Mouse (Mus musculus): Measurements from ENCODE around the gene Zdhhc7. TPM values are rescaled to one million over a fixed set of nuclear protein-coding genes. Genes with fewer than 3 reads are reported as not detected.

Gene Zdhhc7
- polyA plus RNA-seq, 1 experiment from 2014 or later = 30.3 TPM

- H3K4me3 ChIP-seq (replicated peaks; ENCODE audit: low read depth, low read length) = no peak overlapping the region
- 67% methylated on average over 9 of the region's 9 CpGs for WGBS
- no peak overlapping the region for H3K9ac ChIP-seq (ENCODE audit: low read depth, low read length)
- peak; percentile 19 for DNase-seq (ENCODE audit: low spot score)
- H3K9me3 ChIP-seq (replicated peaks; ENCODE audit: low read length) = no peaks in the 10 kb centered on the region
- no peaks in the 10 kb centered on the region for H3K36me3 ChIP-seq (ENCODE audit: insufficient read depth, low read length)
- ATAC-seq (replicated peaks; ENCODE audit: low FRiP score, low read depth) = no peak
- no peaks in the 10 kb centered on the region for H3K27me3 ChIP-seq (ENCODE audit: insufficient read depth, low read length)
- H3K27ac ChIP-seq = peak overlapping the region; percentile 42; the same call in 1 of the 2 replicates
- peaks cover 4% of the 10 kb centered on the region; the same call in 1 of the 2 replicates for H3K4me1 ChIP-seq (replicated peaks; ENCODE audit: insufficient read depth, low read length)
- TF ChIP-seq CTCF (IDR thresholded peaks at IDR 0.05; ENCODE audit: low read depth) = no peak
- no peak overlapping the region for H3K4me2 ChIP-seq (ENCODE audit: low read length)
These were observed 29.0 kb downstream of the Zdhhc7 start for GRCm38 (mm10) chr8:120072259-120072658.

DNA sequence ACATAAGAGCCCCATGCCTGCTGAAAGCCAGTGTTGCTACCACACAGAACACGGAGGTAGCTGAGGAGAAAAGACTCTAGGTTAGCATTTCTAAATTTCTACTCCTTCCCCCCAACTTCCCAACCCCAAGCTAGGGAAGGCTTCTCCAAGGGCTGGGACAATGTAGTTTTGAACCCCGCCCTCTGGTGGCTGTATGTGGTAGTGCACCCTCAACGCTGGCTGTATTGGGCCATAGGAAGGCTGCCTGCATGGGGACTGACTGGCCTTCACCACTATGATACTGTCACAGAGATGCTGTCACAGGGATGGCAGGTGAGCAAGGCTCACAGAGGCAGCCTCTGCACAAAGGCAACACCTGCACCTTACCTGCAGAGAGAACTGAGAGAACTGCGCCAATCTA lies 29.6 kb downstream of the Zdhhc7 start:
- TF ChIP-seq CTCF (IDR thresholded peaks at IDR 0.05; ENCODE audit: low read depth) = peak; percentile 95
- H3K27ac ChIP-seq = no peak overlapping the region
- WGBS = 21% methylated on average over 4 of the region's 4 CpGs

GRCm38 (mm10) chr8:120067936-120068668 lies 33.2 kb downstream of the Zdhhc7 start:
- H3K36me3 ChIP-seq (ENCODE audit: insufficient read depth, low read length) = no peaks in the 10 kb centered on the region
- H3K27ac ChIP-seq = no peak overlapping the region
- no peak for TF ChIP-seq CTCF (IDR thresholded peaks at IDR 0.05; ENCODE audit: low read depth)
- WGBS = 24% methylated on average over 19 of the region's 19 CpGs
- ATAC-seq (replicated peaks; ENCODE audit: low FRiP score, low read depth) (peak; percentile 60), DNase-seq (ENCODE audit: low spot score) (peak; percentile 83)
- peaks cover 4% of the 10 kb centered on the region; the same call in 1 of the 2 replicates for H3K4me1 ChIP-seq (replicated peaks; ENCODE audit: insufficient read depth, low read length)
- no peak overlapping the region for H3K4me3 ChIP-seq (replicated peaks; ENCODE audit: low read depth, low read length)
- no peak overlapping the region for H3K9ac ChIP-seq (ENCODE audit: low read depth, low read length)
- H3K27me3 ChIP-seq (ENCODE audit: insufficient read depth, low read length) = no peaks in the 10 kb centered on the region
- no peaks in the 10 kb centered on the region for H3K9me3 ChIP-seq (replicated peaks; ENCODE audit: low read length)
- H3K4me2 ChIP-seq (ENCODE audit: low read length) = no peak overlapping the region

More for the DNA sequence above, 29.6 kb downstream of the Zdhhc7 start:
- Histone ChIP-seq H3K4me2 (ENCODE audit: low read length) (no peak overlapping the region), H3K27me3 (ENCODE audit: insufficient read depth, low read length) (no peaks in the 10 kb centered on the region), H3K4me1 (replicated peaks; ENCODE audit: insufficient read depth, low read length) (peaks cover 4% of the 10 kb centered on the region; the same call in 1 of the 2 replicates), H3K9me3 (replicated peaks; ENCODE audit: low read length) (no peaks in the 10 kb centered on the region), H3K9ac (ENCODE audit: low read depth, low read length) (no peak overlapping the region), H3K36me3 (ENCODE audit: insufficient read depth, low read length) (no peaks in the 10 kb centered on the region), H3K4me3 (replicated peaks; ENCODE audit: low read depth, low read length) (no peak overlapping the region)
- DNase-seq (ENCODE audit: low spot score) = peak; percentile 90
- ATAC-seq (replicated peaks; ENCODE audit: low FRiP score, low read depth) = no peak; the same call in 1 of the 2 replicates

DNA sequence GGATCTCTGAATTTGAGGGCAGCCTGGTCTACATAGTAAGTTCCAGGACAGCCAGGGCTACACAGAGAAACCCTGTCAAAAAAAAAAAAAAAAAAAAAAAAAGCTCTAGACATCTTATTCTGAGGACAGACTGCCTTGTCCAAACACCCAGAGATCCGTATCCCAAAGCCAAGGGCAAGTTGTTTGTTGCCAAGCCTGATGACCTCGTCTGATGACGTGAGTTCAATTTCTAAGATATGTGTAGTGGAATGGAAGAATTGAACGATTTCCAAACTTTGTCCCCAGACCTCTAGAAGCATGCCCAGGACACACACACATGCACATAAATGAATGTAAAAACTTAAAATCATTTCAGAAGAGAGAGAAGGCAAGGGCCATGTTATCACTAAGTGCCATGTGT lies 35.1 kb downstream of the Zdhhc7 start:
- H3K4me2 ChIP-seq (ENCODE audit: low read length) = no peak overlapping the region
- 84% methylated on average over 4 of the region's 4 CpGs for WGBS
- no peaks in the 10 kb centered on the region for H3K36me3 ChIP-seq (ENCODE audit: insufficient read depth, low read length)
- no peak overlapping the region for H3K27ac ChIP-seq
- H3K9me3 ChIP-seq (replicated peaks; ENCODE audit: low read length) = no peaks in the 10 kb centered on the region
- H3K4me1 ChIP-seq (replicated peaks; ENCODE audit: insufficient read depth, low read length) = peaks cover 4% of the 10 kb centered on the region; the same call in 1 of the 2 replicates
- H3K27me3 ChIP-seq (ENCODE audit: insufficient read depth, low read length) = no peaks in the 10 kb centered on the region
- ATAC-seq (replicated peaks; ENCODE audit: low FRiP score, low read depth) (no peak), DNase-seq (ENCODE audit: low spot score) (no peak)
- H3K4me3 ChIP-seq (replicated peaks; ENCODE audit: low read depth, low read length) = no peak overlapping the region
- no peak for TF ChIP-seq CTCF (IDR thresholded peaks at IDR 0.05; ENCODE audit: low read depth)
- no peak overlapping the region for H3K9ac ChIP-seq (ENCODE audit: low read depth, low read length)

- Histone ChIP-seq H3K27ac (no peak overlapping the region), H3K27me3 (ENCODE audit: insufficient read depth, low read length) (no peaks in the 10 kb centered on the region), H3K9me3 (replicated peaks; ENCODE audit: low read length) (no peaks in the 10 kb centered on the region), H3K4me1 (replicated peaks; ENCODE audit: insufficient read depth, low read length) (peaks cover 4% of the 10 kb centered on the region; the same call in 1 of the 2 replicates), H3K4me2 (ENCODE audit: low read length) (no peak overlapping the region), H3K4me3 (replicated peaks; ENCODE audit: low read depth, low read length) (no peak overlapping the region), H3K36me3 (ENCODE audit: insufficient read depth, low read length) (no peaks in the 10 kb centered on the region), H3K9ac (ENCODE audit: low read depth, low read length) (no peak overlapping the region)
- WGBS = 95% methylated on average over 8 of the region's 8 CpGs
- no peak for DNase-seq (ENCODE audit: low spot score)
- no peak for TF ChIP-seq CTCF (IDR thresholded peaks at IDR 0.05; ENCODE audit: low read depth)
- no peak for ATAC-seq (replicated peaks; ENCODE audit: low FRiP score, low read depth)
These were observed 35.7 kb downstream of the Zdhhc7 start for GRCm38 (mm10) chr8:120065611-120066010.

DNA sequence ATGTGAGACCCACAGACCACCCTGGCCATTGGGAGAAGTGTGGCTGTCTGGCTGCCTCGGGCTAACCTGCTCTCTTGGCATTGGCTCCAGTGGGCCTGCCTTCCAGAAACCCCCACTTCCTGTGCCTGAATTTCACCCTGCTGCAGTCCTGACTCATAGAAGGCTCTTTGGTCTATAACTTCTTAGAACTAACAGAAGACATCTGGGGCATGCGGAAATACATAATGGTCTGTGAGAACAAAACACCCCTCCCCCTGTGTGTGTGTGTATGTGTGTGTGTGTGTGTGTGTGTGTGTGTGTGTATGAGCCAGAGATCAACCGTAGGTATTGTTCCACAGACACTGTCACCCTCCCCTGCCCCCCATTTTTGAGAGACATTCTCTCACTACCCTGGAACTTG lies 38.0 kb downstream of the Zdhhc7 start:
- H3K36me3 ChIP-seq (ENCODE audit: insufficient read depth, low read length) = no peaks in the 10 kb centered on the region
- TF ChIP-seq CTCF (IDR thresholded peaks at IDR 0.05; ENCODE audit: low read depth) = no peak
- WGBS = 67% methylated on average over 3 of the region's 3 CpGs
- no peak overlapping the region for H3K4me2 ChIP-seq (ENCODE audit: low read length)
- no peaks in the 10 kb centered on the region for H3K27me3 ChIP-seq (ENCODE audit: insufficient read depth, low read length)
- H3K9me3 ChIP-seq (replicated peaks; ENCODE audit: low read length) = no peaks in the 10 kb centered on the region
- DNase-seq (ENCODE audit: low spot score) (peak; percentile 58), ATAC-seq (replicated peaks; ENCODE audit: low FRiP score, low read depth) (0 out of 2 replicates have a peak, but pooled peaks have one; percentile 9)
- no peak overlapping the region for H3K9ac ChIP-seq (ENCODE audit: low read depth, low read length)
- H3K27ac ChIP-seq = no peak overlapping the region
- H3K4me3 ChIP-seq (replicated peaks; ENCODE audit: low read depth, low read length) = no peak overlapping the region
- peaks cover 3% of the 10 kb centered on the region; the same call in 1 of the 2 replicates for H3K4me1 ChIP-seq (replicated peaks; ENCODE audit: insufficient read depth, low read length)

Data from kidney, postnatal 0 days (tissue).